Mouse (Mus musculus) C2C12 (cell line): ENCODE data around the gene Nnat.

Experiments used
- CTCF ChIP-seq: IDR thresholded peaks from one replicate; pipeline ENCODE4 v1.5.1; 2011; ENCODE audit not compliant: control insufficient read depth, insufficient read depth, insufficient read length
- MYOD1 ChIP-seq: IDR thresholded peaks from one replicate; pipeline ENCODE4 v1.6.1; 2011; ENCODE audit warnings: low read depth; ENCODE audit not compliant: control insufficient read depth, insufficient read length
- MYOG ChIP-seq: IDR thresholded peaks from one replicate; pipeline ENCODE4 v1.6.1; 2011; ENCODE audit not compliant: control insufficient read depth, insufficient read length; ENCODE audit errors: extremely low read depth
- USF1 ChIP-seq: IDR thresholded peaks from one replicate; pipeline ENCODE4 v1.6.1; 2011; ENCODE audit warnings: low read depth, mild to moderate bottlenecking, control low read depth, moderate library complexity

DNA sequence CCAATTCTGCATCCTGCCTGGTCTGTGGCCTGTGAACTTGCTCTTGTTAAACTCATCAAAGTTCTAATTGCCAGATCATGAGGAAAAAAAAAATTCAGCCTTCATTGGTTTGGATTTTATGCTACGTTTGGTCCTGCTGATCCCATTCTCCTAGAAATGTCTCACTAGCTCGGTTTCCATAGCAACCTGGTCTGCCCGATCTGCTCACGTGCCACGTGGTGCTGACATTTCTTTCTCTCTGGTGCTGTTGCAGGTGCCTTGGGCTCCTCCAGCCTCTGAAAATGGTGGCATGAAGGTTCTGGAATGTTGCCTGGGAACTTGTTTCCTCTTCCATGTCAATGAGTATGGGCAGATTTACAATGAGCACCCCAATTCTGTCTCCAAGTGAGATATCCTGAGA, 39.4 kb upstream of the Nnat start:
- no peak for TF ChIP-seq CTCF
- no peak for TF ChIP-seq MYOD1
- TF ChIP-seq USF1 = no peak
- TF ChIP-seq MYOG = no peak
